Mouse (Mus musculus): ENCODE data around the gene Adgrl2. TPM values are rescaled to one million over a fixed set of nuclear protein-coding genes. Genes with fewer than 3 reads are reported as not detected.
A peak's percentile ranks its signal among the peaks of the same experiment; 100 is the strongest.

Adgrl2 gene
- total RNA-seq (2021): 10 to 100 TPM; 59.6 to 60.6 TPM
- long read RNA-seq, full-length matches to known transcripts: 1 of 19 reads
- long read RNA-seq, partial matches to known transcripts: 5 of 19 reads
- long read RNA-seq, other reads (novel, unspliced or antisense): 13 of 19 reads

- peak in 1 of 2 experiments; percentile 9 for DNase-seq (ENCODE audit: low spot score in 2 of 2)
These were observed at the start of gene Adgrl2 for GRCm38 (mm10) chr3:148990531-148991003. Gene Adgrl2, minus strand, starts transcription at chr3:148990555.

GRCm38 (mm10) chr3:149038771-149039170 is 48.4 kb upstream of the Adgrl2 start:
- no peak for DNase-seq (ENCODE audit: low spot score in 2 of 2)

GRCm38 (mm10) chr3:149019925-149020324 is 29.6 kb upstream of the Adgrl2 start:
- DNase-seq (ENCODE audit: low spot score in 2 of 2): no peak

- no peak for DNase-seq (ENCODE audit: low spot score in 2 of 2)
These were observed 19.0 kb upstream of the Adgrl2 start for GRCm38 (mm10) chr3:149009311-149009710.

- no peak for DNase-seq (ENCODE audit: low spot score in 2 of 2)
These were observed 18.3 kb upstream of the Adgrl2 start for GRCm38 (mm10) chr3:149008634-149009023.

- no peak for DNase-seq (ENCODE audit: low spot score in 2 of 2)
These were observed 17.7 kb upstream of the Adgrl2 start for GRCm38 (mm10) chr3:149007860-149008633.

- no peak for DNase-seq (ENCODE audit: low spot score in 2 of 2)
These were observed 11.0 kb upstream of the Adgrl2 start for GRCm38 (mm10) chr3:149001364-149001763.

GRCm38 (mm10) chr3:148998661-148999060 is 8.3 kb upstream of the Adgrl2 start:
- DNase-seq (ENCODE audit: low spot score in 2 of 2): no peak

- no peak for DNase-seq (ENCODE audit: low spot score in 2 of 2)
These were observed 701 bp upstream of the Adgrl2 start for GRCm38 (mm10) chr3:148991056-148991455.

- DNase-seq (ENCODE audit: low spot score in 2 of 2): peak in 1 of 2 experiments; percentile 29
These were observed 381 bp downstream of the Adgrl2 start for GRCm38 (mm10) chr3:148989818-148990530.

- peak; percentile 23 to 63 for DNase-seq (ENCODE audit: low spot score in 2 of 2)
These were observed 1.1 kb downstream of the Adgrl2 start for GRCm38 (mm10) chr3:148988996-148989817.

GRCm38 (mm10) chr3:148988293-148988995 is 1.9 kb downstream of the Adgrl2 start:
- peak in 1 of 2 experiments; percentile 13 for DNase-seq (ENCODE audit: low spot score in 2 of 2)

- DNase-seq (ENCODE audit: low spot score in 2 of 2): peak in 1 of 2 experiments; percentile 45
These were observed 2.6 kb downstream of the Adgrl2 start for GRCm38 (mm10) chr3:148987591-148988292.

GRCm38 (mm10) chr3:148986894-148987590 is 3.3 kb downstream of the Adgrl2 start:
- DNase-seq (ENCODE audit: low spot score in 2 of 2): peak in 1 of 2 experiments; percentile 15

GRCm38 (mm10) chr3:148986296-148986893 is 4.0 kb downstream of the Adgrl2 start:
- DNase-seq (ENCODE audit: low spot score in 2 of 2): no peak

GRCm38 (mm10) chr3:148984326-148984725 is 6.0 kb downstream of the Adgrl2 start:
- DNase-seq (ENCODE audit: low spot score in 2 of 2): no peak

GRCm38 (mm10) chr3:148982370-148982769 is 8.0 kb downstream of the Adgrl2 start:
- no peak for DNase-seq (ENCODE audit: low spot score in 2 of 2)

- no peak for DNase-seq (ENCODE audit: low spot score in 2 of 2)
These were observed 8.6 kb downstream of the Adgrl2 start for GRCm38 (mm10) chr3:148981776-148982175.

- DNase-seq (ENCODE audit: low spot score in 2 of 2): no peak
These were observed 11.8 kb downstream of the Adgrl2 start for GRCm38 (mm10) chr3:148978541-148978940.

Measured in layer of hippocampus, adult 18-20 months (tissue).